Mouse (Mus musculus) layer of hippocampus, adult 2 months (tissue): ENCODE measurements around the gene Grb14. TPM values are rescaled to one million over a fixed set of nuclear protein-coding genes. Genes with fewer than 3 reads are reported as not detected.

ENCODE experiments used
- DNase-seq, 2 experiments: peaks; one replicate each; pipeline ENCODE4 v3.0.0; 2022; ENCODE audit warnings: low spot score in 2 of 2
- H3K27ac ChIP-seq: fragments of 200-600 bp; 2 replicates; pipeline ENCODE4 v1.8.1; 2022
- H3K4me3 ChIP-seq: fragments of 200-600 bp; 2 replicates; pipeline ENCODE4 v1.8.1; 2022; ENCODE audit warnings: mild to moderate bottlenecking
- CTCF ChIP-seq: fragments of 200-600 bp; conservative IDR thresholded peaks from 2 replicates; pipeline ENCODE4 v1.8.1; 2022; ENCODE audit warnings: antibody characterized with exemption, mild to moderate bottlenecking, moderate library complexity
- long read RNA-seq, 2 experiments: library from polyadenylated mRNA; stranded (forward); transcript quantifications; one replicate each; pipeline ENCODE4 v2.0.0; 2021; ENCODE audit warnings: borderline mapping rate in 2 of 2
- total RNA-seq, 2 experiments: library from RNA; stranded (reverse); gene quantifications; 2 replicates each; pipeline ENCODE4 v1.2.3; 2021

Grb14 gene
- total RNA-seq = 10 to 100 TPM; 41.5 to 44.1 TPM
- long read RNA-seq, experiment 1, transcript Grb14-201 (14 exons, 1,986 nt) = major isoform, 16 of 25 reads
- long read RNA-seq, experiment 1, partial matches to known transcripts = 6 of 25 reads
- long read RNA-seq, experiment 1, other reads (novel, unspliced or antisense) = 3 of 25 reads
- long read RNA-seq, experiment 2, transcript Grb14-201 (14 exons, 1,986 nt) = major isoform, 35 of 45 reads
- long read RNA-seq, experiment 2, partial matches to known transcripts = 6 of 45 reads
- long read RNA-seq, experiment 2, other reads (novel, unspliced or antisense) = 4 of 45 reads

GRCm38 (mm10) chr2:65024887-65025286 is at the start of gene Grb14:
Grb14 (minus strand) TSS chr2:65024987.
- Histone ChIP-seq H3K27ac (no peak within 1 kb of the TSS), H3K4me3 (no peak within 1 kb of the TSS)
- no peak for DNase-seq
- TF ChIP-seq CTCF = no peak

GRCm38 (mm10) chr2:65072205-65072604 is 47.4 kb upstream of the Grb14 start:
- Histone ChIP-seq H3K4me3 (no peak overlapping the region), H3K27ac (0 out of 2 replicates have a peak overlapping the region, but pooled peaks have one; percentile 4)
- DNase-seq = no peak
- no peak for TF ChIP-seq CTCF

GRCm38 (mm10) chr2:65053764-65054163 is 29.0 kb upstream of the Grb14 start:
- Histone ChIP-seq H3K4me3 (no peak overlapping the region), H3K27ac (no peak overlapping the region)
- no peak for DNase-seq
- TF ChIP-seq CTCF = no peak

GRCm38 (mm10) chr2:65052191-65053012 is 27.6 kb upstream of the Grb14 start:
- no peak for DNase-seq
- Histone ChIP-seq H3K4me3 (no peak overlapping the region), H3K27ac (no peak overlapping the region)
- TF ChIP-seq CTCF = no peak

- TF ChIP-seq CTCF = no peak
- no peak overlapping the region for H3K27ac ChIP-seq
- H3K4me3 ChIP-seq = no peak overlapping the region
- no peak for DNase-seq
These were observed 26.0 kb upstream of the Grb14 start for GRCm38 (mm10) chr2:65050776-65051175.

- peak overlapping the region; percentile 60 for H3K27ac ChIP-seq
- DNase-seq = no peak
- no peak for TF ChIP-seq CTCF
- no peak overlapping the region for H3K4me3 ChIP-seq
These were observed 23.6 kb upstream of the Grb14 start for GRCm38 (mm10) chr2:65048234-65049017.

- H3K4me3 ChIP-seq = no peak overlapping the region
- no peak for TF ChIP-seq CTCF
- DNase-seq = no peak
- H3K27ac ChIP-seq = no peak overlapping the region
These were observed 13.4 kb upstream of the Grb14 start for GRCm38 (mm10) chr2:65038164-65038563.

GRCm38 (mm10) chr2:65037546-65037945 is 12.8 kb upstream of the Grb14 start:
- no peak for TF ChIP-seq CTCF
- no peak for DNase-seq
- Histone ChIP-seq H3K4me3 (no peak overlapping the region), H3K27ac (no peak overlapping the region)

- H3K4me3 ChIP-seq = peak overlapping the region; percentile 65
- H3K27ac ChIP-seq = peak overlapping the region; percentile 99
- peak; percentile 74 for TF ChIP-seq CTCF
- peak; percentile 37 to 70 for DNase-seq
These were observed 2.2 kb downstream of the Grb14 start for GRCm38 (mm10) chr2:65022363-65023240.

- TF ChIP-seq CTCF = no peak; the same call in 1 of the 2 replicates
- peak overlapping the region; percentile 65 for H3K4me3 ChIP-seq
- peak overlapping the region; percentile 99 for H3K27ac ChIP-seq
- peak; percentile 25 to 46 for DNase-seq
These were observed 3.0 kb downstream of the Grb14 start for GRCm38 (mm10) chr2:65021691-65022362.

- no peak for DNase-seq
- Histone ChIP-seq H3K27ac (no peak overlapping the region), H3K4me3 (no peak overlapping the region)
- no peak for TF ChIP-seq CTCF
These were observed 7.4 kb downstream of the Grb14 start for GRCm38 (mm10) chr2:65017375-65017774.
